Mouse (Mus musculus) neural tube, embryonic 11.5 days (tissue): ENCODE measurements around the gene Catsperg1. TPM values are rescaled to one million over a fixed set of nuclear protein-coding genes. Genes with fewer than 3 reads are reported as not detected.
A peak's percentile ranks its signal among the peaks of the same experiment; 100 is the strongest.
"Not testable (repeated sequence)": the region's sequence is repeated elsewhere in the genome, so short reads cannot be mapped to it uniquely, and the experiment has no call there.

Experiments
- ATAC-seq: fragments of 200-750 bp; cut with Nextera tagmentation; 2 replicates; pipeline ENCODE4 v1.8.0; 2017; ENCODE audit warnings: moderate number of reproducible peaks, mild to moderate bottlenecking, moderate TSS enrichment, moderate library complexity; ENCODE audit not compliant: insufficient read depth, low FRiP score, low TSS enrichment
- DNase-seq: peaks from one replicate; pipeline ENCODE4 v3.0.0-alpha.2; 2015; ENCODE audit warnings: low spot score
- H3K27ac ChIP-seq: fragments of 300-500 bp; sonication (generic); 2 replicates; pipeline ENCODE4 v1.5.1; 2014; ENCODE audit warnings: low read depth, mild to moderate bottlenecking, low read length
- H3K27me3 ChIP-seq: fragments of 300-500 bp; sonication (generic); 2 replicates; pipeline ENCODE4 v1.6.1; 2014; ENCODE audit warnings: mild to moderate bottlenecking, low read length, mixed read lengths; ENCODE audit not compliant: control insufficient read depth, insufficient read depth
- H3K36me3 ChIP-seq: fragments of 300-500 bp; sonication (generic); 2 replicates; pipeline ENCODE4 v1.6.1; 2014; ENCODE audit warnings: mild to moderate bottlenecking, low read length, moderate library complexity, mixed read lengths; ENCODE audit not compliant: control insufficient read depth, insufficient read depth
- H3K4me1 ChIP-seq: fragments of 300-500 bp; sonication (generic); 2 replicates; pipeline ENCODE4 v1.6.1; 2014; ENCODE audit warnings: low read length, mixed read lengths; ENCODE audit not compliant: control insufficient read depth, insufficient read depth
- H3K4me2 ChIP-seq: fragments of 300-500 bp; sonication (generic); 2 replicates; pipeline ENCODE4 v1.6.1; 2014; ENCODE audit warnings: low read depth, mild to moderate bottlenecking, moderate library complexity
- H3K4me3 ChIP-seq: fragments of 300-500 bp; sonication (generic); 2 replicates; pipeline ENCODE4 v1.5.1; 2014; ENCODE audit warnings: low read depth, low read length
- H3K9ac ChIP-seq: fragments of 300-500 bp; sonication (generic); 2 replicates; pipeline ENCODE4 v1.6.1; 2014; ENCODE audit warnings: mild to moderate bottlenecking, low read length
- H3K9me3 ChIP-seq: fragments of 300-500 bp; sonication (generic); 2 replicates; pipeline ENCODE4 v1.6.1; 2016; ENCODE audit warnings: low read length; ENCODE audit not compliant: control insufficient read depth
- WGBS: fragments of 180-500 bp; shearing (Covaris S2); extraction: QIAGEN DNeasy Blood & Tissue Kit; methylation state at CpG from one replicate; pipeline ENCODE4 v1.1.7; 2014; 5-methylcytosine and 5-hydroxymethylcytosine counted together
- polyA plus RNA-seq: library from polyadenylated mRNA; unstranded; fragments of >200 nt; fragmentation: Nextera tagmentation; extraction: Ambion mirVana; gene quantifications from 2 replicates; pipeline ENCODE4 v1.2.1, GENCODE M21; 2014

Gene Catsperg1
- polyA plus RNA-seq, 1 experiment from 2014 or later, result 0.56 TPM

DNA sequence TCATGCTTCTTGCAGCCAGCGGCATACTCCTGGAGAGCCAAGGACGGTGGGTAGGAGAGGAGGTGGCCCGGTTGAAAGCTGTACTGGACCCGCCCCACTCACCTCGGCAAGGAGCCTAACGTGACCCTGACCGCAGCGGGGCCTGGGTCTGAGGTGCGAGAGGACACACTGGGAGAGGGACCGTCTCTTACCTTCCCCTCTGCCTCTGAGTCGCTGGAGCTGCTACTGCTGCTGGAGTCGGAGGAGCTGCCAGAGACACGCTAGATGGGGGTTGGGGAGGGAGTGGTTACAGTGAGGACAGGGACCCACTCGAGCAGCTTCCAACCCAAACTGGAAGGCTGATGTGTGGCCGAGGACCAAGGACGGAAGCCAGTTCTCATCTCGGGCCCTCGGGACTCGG lies 33.9 kb upstream of the Catsperg1 start:
- peaks cover 3% of the 10 kb centered on the region for H3K36me3 ChIP-seq
- peak overlapping the region; percentile 43 for H3K4me2 ChIP-seq
- no peak overlapping the region for H3K27ac ChIP-seq
- DNase-seq (peak; percentile 26), ATAC-seq (no peak; the same call in 1 of the 2 replicates)
- WGBS, result 10% methylated on average over 19 of the region's 19 CpGs
- H3K9me3 ChIP-seq, result no peaks in the 10 kb centered on the region
- H3K4me3 ChIP-seq, result peak overlapping the region; percentile 20
- no peaks in the 10 kb centered on the region for H3K4me1 ChIP-seq
- peaks cover 6% of the 10 kb centered on the region; the same call in 1 of the 2 replicates for H3K27me3 ChIP-seq
- peak overlapping the region; percentile 28 for H3K9ac ChIP-seq

DNA sequence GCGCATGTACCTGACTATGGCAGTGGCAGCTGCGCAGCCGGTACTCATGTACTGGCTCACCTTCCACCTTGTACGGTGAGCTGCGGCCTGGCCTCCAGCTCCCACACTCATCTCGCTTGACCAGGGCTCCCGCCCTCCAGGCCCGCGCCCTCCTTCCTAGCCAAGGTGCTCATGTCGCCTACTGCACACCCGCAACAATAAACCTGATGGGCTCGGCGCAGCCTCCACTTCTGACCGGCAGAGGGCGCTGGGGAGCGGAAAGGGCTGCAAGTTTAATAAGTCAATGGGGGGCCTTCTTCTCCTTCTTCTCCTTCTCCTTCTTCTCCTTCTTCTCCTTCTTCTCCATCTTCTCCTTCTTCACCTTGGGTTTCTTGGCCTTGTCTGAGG lies 33.5 kb upstream of the Catsperg1 start:
- DNase-seq, result peak; percentile 83
- Histone ChIP-seq H3K4me3 (peak overlapping the region; percentile 20), H3K27me3 (peaks cover 6% of the 10 kb centered on the region; the same call in 1 of the 2 replicates), H3K9me3 (no peaks in the 10 kb centered on the region), H3K4me2 (peak overlapping the region; percentile 43), H3K27ac (no peak overlapping the region), H3K9ac (no peak overlapping the region; the same call in 1 of the 2 replicates), H3K36me3 (peaks cover 3% of the 10 kb centered on the region), H3K4me1 (no peaks in the 10 kb centered on the region)
- no peak for ATAC-seq
- WGBS, result 23% methylated on average over 16 of the region's 16 CpGs

DNA sequence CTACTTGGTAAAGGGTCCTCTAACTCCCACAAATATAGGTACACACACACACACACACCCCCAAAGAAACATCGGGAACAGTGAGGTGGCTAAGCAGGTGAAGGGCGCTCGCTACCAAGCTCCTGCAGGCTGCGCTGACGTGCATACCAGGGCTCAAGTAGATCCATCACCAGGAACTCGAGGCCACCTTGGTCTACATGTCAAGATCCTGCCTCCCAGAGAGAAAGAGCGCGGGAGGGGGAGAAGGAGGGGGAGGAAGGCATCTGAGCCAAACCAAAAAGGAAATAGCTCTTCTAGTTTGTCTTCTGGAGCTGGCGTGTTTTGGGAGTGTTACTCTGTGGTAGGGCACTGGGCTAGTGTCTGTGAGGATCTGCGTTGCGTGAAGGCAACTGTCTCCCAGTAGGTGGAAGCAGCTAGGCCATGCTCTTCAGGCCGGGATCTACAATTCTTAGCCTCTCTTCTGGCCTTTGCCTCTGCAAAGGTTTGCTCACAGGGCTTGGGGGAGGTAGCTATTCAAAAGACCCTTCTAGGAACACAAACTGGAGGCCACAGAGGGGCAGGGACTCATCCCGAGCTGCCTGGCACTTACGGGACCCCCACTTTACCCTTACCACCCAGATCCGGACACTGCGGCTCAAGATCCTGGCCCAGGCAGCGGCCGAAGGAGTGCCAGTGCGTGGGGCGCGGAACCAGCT lies 32.9 kb upstream of the Catsperg1 start:
- DNase-seq, result no peak
- H3K9ac ChIP-seq, result no peak overlapping the region
- no peak for ATAC-seq
- no peak overlapping the region for H3K4me3 ChIP-seq
- H3K4me1 ChIP-seq, result no peaks in the 10 kb centered on the region
- H3K4me2 ChIP-seq, result no peak overlapping the region
- H3K27me3 ChIP-seq, result peaks cover 6% of the 10 kb centered on the region; the same call in 1 of the 2 replicates
- no peak overlapping the region for H3K27ac ChIP-seq
- 87% methylated on average over 21 of the region's 21 CpGs for WGBS
- H3K36me3 ChIP-seq, result peaks cover 3% of the 10 kb centered on the region
- no peaks in the 10 kb centered on the region for H3K9me3 ChIP-seq

DNA sequence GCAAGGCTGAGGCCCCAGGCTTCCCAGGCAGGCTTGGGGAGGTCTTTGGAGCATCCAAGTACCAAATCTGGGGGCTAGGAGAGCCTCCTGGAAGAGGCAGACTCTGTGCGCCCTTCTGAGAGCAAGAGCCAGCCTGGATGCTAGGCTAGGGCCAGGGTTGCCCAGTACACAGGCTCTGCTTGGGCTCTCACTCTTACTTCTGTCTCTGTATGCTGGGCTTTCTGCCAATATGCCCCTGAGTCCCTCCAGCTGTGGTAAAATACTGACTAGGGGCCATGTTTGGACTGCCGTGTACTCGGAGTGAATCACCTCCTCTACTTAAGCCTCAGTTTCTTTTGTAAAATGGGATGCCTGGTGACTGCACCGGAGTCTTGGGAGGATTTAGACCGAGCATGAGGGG lies 32.2 kb upstream of the Catsperg1 start:
- peaks cover 6% of the 10 kb centered on the region; the same call in 1 of the 2 replicates for H3K27me3 ChIP-seq
- H3K4me2 ChIP-seq, result no peak overlapping the region
- H3K4me3 ChIP-seq, result no peak overlapping the region
- peaks cover 3% of the 10 kb centered on the region for H3K36me3 ChIP-seq
- WGBS, result 86% methylated on average over 5 of the region's 5 CpGs
- no peak overlapping the region for H3K9ac ChIP-seq
- no peak overlapping the region for H3K27ac ChIP-seq
- H3K4me1 ChIP-seq, result no peaks in the 10 kb centered on the region
- H3K9me3 ChIP-seq, result no peaks in the 10 kb centered on the region
- ATAC-seq (no peak), DNase-seq (no peak)

DNA sequence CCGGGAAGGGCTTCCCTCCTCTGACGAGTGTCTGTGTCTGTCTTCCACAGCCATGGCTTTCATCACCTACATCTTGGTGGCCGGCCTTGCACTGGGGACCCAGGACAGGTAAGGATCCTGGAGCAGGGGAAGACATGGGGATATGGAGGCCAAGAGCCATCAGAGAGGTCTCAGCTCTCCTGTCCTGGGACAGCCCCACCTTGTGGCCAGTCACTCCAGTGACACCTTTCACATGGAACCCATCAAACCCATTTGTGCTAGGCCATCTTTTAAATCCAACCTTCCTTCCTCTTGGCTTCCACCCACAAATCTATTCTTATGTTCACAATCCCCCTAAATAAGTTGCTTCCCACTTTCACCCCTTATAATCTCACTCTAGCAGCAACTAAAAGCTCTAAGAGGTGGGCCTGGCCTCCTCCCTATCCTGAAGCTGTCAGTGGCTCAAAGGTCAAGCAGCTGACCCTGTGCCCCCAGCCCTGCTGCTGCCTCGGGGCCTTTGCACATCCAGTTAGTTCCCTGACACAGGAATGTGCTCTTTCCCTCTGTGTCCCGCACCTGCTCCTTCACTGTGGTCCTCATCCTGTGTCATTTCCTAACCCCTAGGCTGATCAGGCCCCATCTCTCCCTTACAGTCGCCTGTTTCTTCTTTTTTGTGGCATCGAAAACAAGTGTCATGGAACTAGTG lies 31.0 kb upstream of the Catsperg1 start:
- H3K36me3 ChIP-seq, result peaks cover 3% of the 10 kb centered on the region
- ATAC-seq, result no peak
- no peak overlapping the region for H3K9ac ChIP-seq
- 88% methylated on average over 7 of the region's 7 CpGs for WGBS
- no peak for DNase-seq
- H3K4me2 ChIP-seq, result no peak overlapping the region
- H3K27ac ChIP-seq, result no peak overlapping the region
- H3K4me1 ChIP-seq, result no peaks in the 10 kb centered on the region
- H3K4me3 ChIP-seq, result no peak overlapping the region
- H3K27me3 ChIP-seq, result peaks cover 6% of the 10 kb centered on the region; the same call in 1 of the 2 replicates
- H3K9me3 ChIP-seq, result no peaks in the 10 kb centered on the region

DNA sequence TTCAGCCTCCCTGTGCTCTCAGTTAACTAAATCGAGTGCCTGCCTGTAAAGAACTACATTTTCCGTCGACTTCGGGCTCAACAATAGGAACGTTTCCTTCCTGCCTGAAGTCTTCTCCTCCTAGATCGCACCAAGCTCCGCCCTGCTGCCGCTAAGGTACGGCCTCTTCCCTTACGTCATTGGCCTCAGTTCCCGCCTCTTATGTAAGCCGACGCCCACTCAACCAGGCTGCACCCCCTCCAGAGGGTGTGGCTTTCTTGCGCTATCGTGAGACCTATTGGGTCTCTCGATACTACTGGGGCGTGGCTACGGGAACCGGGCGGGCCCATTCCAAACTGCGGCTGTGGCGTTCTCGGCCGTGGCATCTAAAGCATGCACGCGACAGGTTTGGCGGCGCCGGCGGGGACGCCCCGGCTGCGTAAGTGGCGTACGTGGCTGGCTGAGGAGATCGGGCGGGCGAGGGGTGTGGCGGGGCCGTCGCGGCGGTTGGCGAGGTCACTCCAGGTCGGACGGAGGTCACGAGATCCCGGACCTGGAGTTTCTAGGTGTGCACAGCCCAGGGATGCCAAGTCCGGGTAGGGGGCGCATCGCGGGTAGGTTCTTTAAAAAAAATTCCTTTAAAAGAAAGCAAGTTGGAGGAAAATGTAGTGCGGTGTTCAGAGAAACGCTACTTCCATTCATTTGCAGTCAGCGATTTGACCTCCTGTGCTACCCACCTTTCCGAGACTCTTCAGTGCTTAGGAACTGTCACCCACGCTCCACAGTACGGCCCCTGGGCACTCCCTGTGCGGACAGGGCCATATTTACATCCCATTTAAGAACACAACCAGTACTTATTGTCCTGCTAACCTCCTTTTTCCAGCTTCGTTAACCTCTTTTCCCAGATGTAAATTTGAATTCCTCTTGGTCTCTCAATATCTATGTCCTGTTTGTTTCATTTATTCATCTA lies 24.5 kb upstream of the Catsperg1 start, which contains the start of gene Yif1b:
Gene Yif1b, plus strand, starts transcription at position 311 of the 949 bp plus-strand sequence.
- Histone ChIP-seq H3K4me2 (peak within 1 kb of the TSS; percentile 49), H3K4me3 (peak within 1 kb of the TSS; percentile 67), H3K27ac (peak within 1 kb of the TSS; percentile 70), H3K27me3 (no peaks in the 10 kb centered on the region; the same call in 1 of the 2 replicates), H3K4me1 (no peaks in the 10 kb centered on the region), H3K9ac (peak within 1 kb of the TSS; percentile 67), H3K9me3 (no peaks in the 10 kb centered on the region), H3K36me3 (no peaks in the 10 kb centered on the region)
- WGBS, result under 1% methylated on average over 60 of the region's 60 CpGs
- ATAC-seq (peak; percentile 98), DNase-seq (peak; percentile 99)

DNA sequence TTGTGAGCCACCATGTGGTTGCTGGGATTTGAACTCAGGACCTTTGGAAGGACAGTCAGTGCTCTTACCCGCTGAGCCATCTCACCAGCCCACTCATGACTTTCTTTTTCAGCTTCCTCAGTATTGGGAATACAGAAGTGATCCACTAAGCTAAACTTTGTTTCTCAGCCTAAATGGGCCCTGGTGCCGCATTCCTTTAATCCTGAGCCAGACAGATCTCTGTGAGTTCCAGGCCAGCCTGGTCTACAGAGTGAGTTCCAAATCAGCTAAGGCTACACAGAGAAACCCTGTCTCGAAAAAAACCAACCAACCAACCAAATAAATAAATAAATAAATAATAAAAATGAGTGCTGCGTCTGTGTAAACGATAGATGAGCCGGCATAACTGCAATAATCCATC lies 23.8 kb upstream of the Catsperg1 start:
- Histone ChIP-seq H3K4me3 (peak overlapping the region; percentile 67), H3K4me2 (peak overlapping the region; percentile 47), H3K9ac (peak overlapping the region; percentile 39), H3K27ac (peak overlapping the region; percentile 70)
- WGBS, result 30% methylated on average over 6 of the region's 6 CpGs
- ATAC-seq, result 0 out of 2 replicates have a peak, but pooled peaks have one; percentile 37
- DNase-seq, H3K4me1 ChIP-seq, H3K9me3 ChIP-seq, H3K36me3 ChIP-seq, H3K27me3 ChIP-seq: not testable (repeated sequence)

DNA sequence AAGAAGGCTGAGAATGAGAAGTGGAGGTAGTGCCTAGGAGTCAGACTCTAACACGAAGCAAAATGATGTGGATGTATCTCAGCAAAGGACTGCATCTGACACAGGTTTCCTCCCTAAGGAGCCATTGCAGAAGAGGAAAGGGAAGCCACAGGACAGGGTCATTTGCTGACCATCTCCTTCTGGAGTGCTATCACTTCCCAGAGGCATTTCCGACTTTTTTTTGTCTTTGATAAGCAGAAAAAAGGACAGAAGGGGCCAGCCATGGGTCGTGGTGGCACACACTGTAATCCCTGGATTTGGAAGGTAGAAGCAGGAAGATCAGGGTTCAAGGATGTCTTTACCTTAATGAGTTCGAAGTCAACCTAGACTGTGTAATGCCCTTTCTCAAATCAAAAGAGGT lies 22.8 kb upstream of the Catsperg1 start:
- no peak for DNase-seq
- WGBS, result 81% methylated on average over 4 of the region's 4 CpGs
- Histone ChIP-seq H3K36me3 (no peaks in the 10 kb centered on the region), H3K4me2 (no peak overlapping the region), H3K4me3 (no peak overlapping the region), H3K27ac (no peak overlapping the region), H3K9ac (no peak overlapping the region), H3K9me3 (no peaks in the 10 kb centered on the region), H3K27me3 (peaks cover 17% of the 10 kb centered on the region), H3K4me1 (no peaks in the 10 kb centered on the region)
- no peak for ATAC-seq
